Comparison of ENCODE assay signal across 31 mouse cellular contexts in the genomic region with DNA sequence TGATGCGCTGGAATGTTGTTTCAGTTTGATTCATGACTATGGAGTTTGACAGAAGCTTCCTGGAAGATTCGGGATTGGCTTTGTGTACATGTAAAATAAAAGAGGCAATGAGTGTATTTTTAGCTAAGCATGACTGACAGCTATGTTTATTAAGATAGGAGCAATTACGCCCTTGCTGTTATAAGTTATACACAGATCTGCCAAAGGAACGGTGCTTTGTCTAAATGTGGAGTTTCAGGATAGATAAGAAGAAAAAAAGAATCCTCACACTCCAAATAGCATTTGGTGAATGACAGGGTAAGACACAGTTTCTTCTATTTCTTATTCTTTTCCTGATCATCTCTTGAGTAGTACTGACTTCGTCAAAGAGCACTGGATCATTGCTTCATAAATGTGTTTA. TPM values are rescaled to one million over a fixed set of nuclear protein-coding genes. Genes with fewer than 3 reads are reported as not detected.
DNase-seq lines count a peak whose midpoint lies in the region; ATAC-seq and TF ChIP-seq lines count a peak whose summit lies in the region.
"Had no signal": no experiment of that assay in that cellular context is flagged by ENCODE, and none has a peak within 500 bp of the region (broad histone marks: within the 10 kb centered on the region; RNA-seq: fewer than 3 reads in every experiment).

No protein-coding gene starts in this region.

- no peaks in the 10 kb centered on the region for H3K36me3 ChIP-seq in kidney, postnatal 0 days (ENCODE audit: insufficient read depth, low read length)
- H3K36me3 ChIP-seq in kidney, embryonic 15.5 days, result no peaks in the 10 kb centered on the region
- no peaks in the 10 kb centered on the region for H3K36me3 ChIP-seq in midbrain, embryonic 15.5 days (replicated peaks)
- H3K36me3 ChIP-seq: embryonic facial prominence, embryonic 10.5 days; embryonic facial prominence, embryonic 15.5 days; limb, embryonic 10.5 days; limb, embryonic 15.5 days; liver, embryonic 13.5 days had no signal

- no peak overlapping the region for H3K4me3 ChIP-seq in kidney, postnatal 0 days (replicated peaks; ENCODE audit: low read depth, low read length)
- H3K4me3 ChIP-seq in kidney, embryonic 15.5 days (replicated peaks), result no peak overlapping the region
- no peak overlapping the region for H3K4me3 ChIP-seq in midbrain, embryonic 15.5 days
- H3K4me3 ChIP-seq: embryonic facial prominence, embryonic 10.5 days; embryonic facial prominence, embryonic 15.5 days; limb, embryonic 10.5 days; limb, embryonic 15.5 days; liver, embryonic 13.5 days; megakaryocyte, embryonic 14.5 days had no signal

- H3K27ac ChIP-seq in kidney, postnatal 0 days, result no peak overlapping the region
- no peak overlapping the region for H3K27ac ChIP-seq in kidney, embryonic 15.5 days
- H3K27ac ChIP-seq in midbrain, embryonic 15.5 days, result peak overlapping the region; percentile 74
- H3K27ac ChIP-seq: embryonic facial prominence, embryonic 10.5 days; embryonic facial prominence, embryonic 15.5 days; limb, embryonic 10.5 days; limb, embryonic 15.5 days; liver, embryonic 13.5 days had no signal

- no peaks in the 10 kb centered on the region for H3K27me3 ChIP-seq in kidney, postnatal 0 days (ENCODE audit: insufficient read depth, low read length)
- no peaks in the 10 kb centered on the region for H3K27me3 ChIP-seq in kidney, embryonic 15.5 days
- no peaks in the 10 kb centered on the region for H3K27me3 ChIP-seq in midbrain, embryonic 15.5 days (replicated peaks)
- H3K27me3 ChIP-seq: embryonic facial prominence, embryonic 15.5 days; limb, embryonic 15.5 days; liver, embryonic 13.5 days; megakaryocyte, embryonic 14.5 days had no signal

- 0 out of 2 replicates have a peak, but pooled peaks have one; percentile 18 for ATAC-seq in frontal cortex, adult (ENCODE audit: low TSS enrichment)
- no peak for ATAC-seq in kidney, postnatal 0 days (replicated peaks; ENCODE audit: low FRiP score, low read depth)
- no peak for ATAC-seq in kidney, embryonic 15.5 days (replicated peaks; ENCODE audit: low FRiP score)
- no peak for ATAC-seq in midbrain, embryonic 15.5 days (replicated peaks)
- ATAC-seq: lung, postnatal 0 days; Patski had no signal

- 59% methylated on average over 5 of the region's 5 CpGs for WGBS in kidney, postnatal 0 days
- 66% methylated on average over 5 of the region's 5 CpGs for WGBS in kidney, embryonic 15.5 days
- WGBS in midbrain, embryonic 15.5 days, result 71% methylated on average over 5 of the region's 5 CpGs

- H3K4me1 ChIP-seq in kidney, postnatal 0 days (replicated peaks; ENCODE audit: insufficient read depth, low read length), result no peaks in the 10 kb centered on the region
- H3K4me1 ChIP-seq in kidney, embryonic 15.5 days, result no peaks in the 10 kb centered on the region
- H3K4me1 ChIP-seq in midbrain, embryonic 15.5 days, result peaks cover 25% of the 10 kb centered on the region
- H3K4me1 ChIP-seq: liver, embryonic 13.5 days; megakaryocyte, embryonic 14.5 days had no signal

- H3K4me2 ChIP-seq in kidney, postnatal 0 days (ENCODE audit: low read length), result no peak overlapping the region
- no peak overlapping the region for H3K4me2 ChIP-seq in kidney, embryonic 15.5 days
- no peak overlapping the region for H3K4me2 ChIP-seq in midbrain, embryonic 15.5 days
- H3K4me2 ChIP-seq: embryonic facial prominence, embryonic 15.5 days; limb, embryonic 15.5 days; liver, embryonic 13.5 days had no signal

- H3K9me3 ChIP-seq in kidney, postnatal 0 days (replicated peaks; ENCODE audit: low read length), result no peaks in the 10 kb centered on the region
- H3K9me3 ChIP-seq in kidney, embryonic 15.5 days (replicated peaks), result no peaks in the 10 kb centered on the region
- no peaks in the 10 kb centered on the region for H3K9me3 ChIP-seq in midbrain, embryonic 15.5 days
- H3K9me3 ChIP-seq: embryonic facial prominence, embryonic 10.5 days; embryonic facial prominence, embryonic 15.5 days; limb, embryonic 10.5 days; limb, embryonic 15.5 days; liver, embryonic 13.5 days had no signal

- TF ChIP-seq CTCF in kidney, postnatal 0 days (IDR thresholded peaks at IDR 0.05; ENCODE audit: low read depth), result no peak

- no peak for DNase-seq in frontal cortex, postnatal 14 days (ENCODE audit: low spot score in 2 of 2)
- peak; percentile 10 for DNase-seq in kidney, postnatal 0 days (ENCODE audit: low spot score)
- DNase-seq in brain, adult 2 months (ENCODE audit: low read depth, low spot score), result peak; percentile 54
- DNase-seq in layer of hippocampus, adult 8-10 months (ENCODE audit: low spot score in 2 of 2), result no peak
- DNase-seq in ovary, postnatal 10 days (ENCODE audit: low spot score), result no peak
- DNase-seq: adrenal gland, postnatal 10 days; cerebellum, adult 18-20 months; cerebellum, postnatal 10 days; gastrocnemius, postnatal 14 days; heart, postnatal 14 days; kidney, adult 18-20 months; kidney, postnatal 10 days; liver, embryonic 13.5 days; lung, adult 18-20 months; lung, postnatal 4 days; right cerebral cortex, postnatal 14 days; thymus, postnatal 14 days had no signal

- H3K9ac ChIP-seq in kidney, postnatal 0 days (ENCODE audit: low read depth, low read length), result no peak overlapping the region
- H3K9ac ChIP-seq in kidney, embryonic 15.5 days, result no peak overlapping the region
- H3K9ac ChIP-seq in midbrain, embryonic 15.5 days, result no peak overlapping the region
- H3K9ac ChIP-seq: embryonic facial prominence, embryonic 15.5 days; limb, embryonic 15.5 days; liver, embryonic 13.5 days had no signal

RNA-seq across cellular contexts. Expression of gene Cpxm2, which starts 17.2 kb away (rescaled TPM):
- polyA plus RNA-seq in kidney, postnatal 0 days (2015; fragmentation: Nextera tagmentation; extraction: Ambion mirVana), result 7.0 and 7.7 TPM in 2 replicates
- 1.6 and 3.9 TPM in 2 replicates for polyA plus RNA-seq in kidney, embryonic 15.5 days (2015; fragmentation: Nextera tagmentation; extraction: Ambion mirVana)
- polyA plus RNA-seq in midbrain, embryonic 15.5 days (2015; fragmentation: Nextera tagmentation; extraction: Ambion mirVana), result 1.0 and 1.1 TPM in 2 replicates
- total RNA-seq in layer of hippocampus, adult 8-10 months (2022), result 1 to 10 TPM; 1.7 to 2.9 (median 2.7) TPM
- total RNA-seq: common myeloid progenitor, adult 5-6 weeks; granulocyte monocyte progenitor cell, adult 5-6 weeks; MEL; monocyte, adult 5-6 weeks had no signal
- polyA plus RNA-seq: Patski had no signal

Comparison
In these comparisons a context has a peak if more than half of its experiments do, and no peak if none do; other contexts are left out.
1. DNase-seq: peak in kidney, postnatal 0 days (single experiment) and brain, adult 2 months (single experiment); none in frontal cortex, postnatal 14 days (0 of 2), layer of hippocampus, adult 8-10 months (0 of 2) and ovary, postnatal 10 days (single experiment).